Mouse (Mus musculus) spleen, adult 2 months (tissue): ENCODE measurements around the gene Klrb1b. TPM values are rescaled to one million over a fixed set of nuclear protein-coding genes. Genes with fewer than 3 reads are reported as not detected.
A peak's percentile ranks its signal among the peaks of the same experiment; 100 is the strongest.
"Not testable (repeated sequence)": the region's sequence is repeated elsewhere in the genome, so short reads cannot be mapped to it uniquely, and the experiment has no call there.

ENCODE experiments used
- DNase-seq, 2 experiments: peaks; one replicate each; pipeline versions ENCODE4 v3.0.0 to v3.0.0-alpha.2; 2012 to 2021; ENCODE audit warnings: low spot score in 2 of 2, low read depth in 1 of 2
- H3K27ac ChIP-seq: fragments of 200-500 bp; 2 replicates; pipeline ENCODE4 v1.5.1; 2012; ENCODE audit warnings: low read length, inconsistent platforms; ENCODE audit not compliant: insufficient read depth
- H3K27me3 ChIP-seq: fragments of 200-500 bp; 2 replicates; pipeline ENCODE4 v1.6.1; 2012; ENCODE audit warnings: mild to moderate bottlenecking, moderate library complexity, low read length, inconsistent platforms; ENCODE audit not compliant: control insufficient read depth, insufficient read depth
- H3K36me3 ChIP-seq: fragments of 200-500 bp; 2 replicates; pipeline ENCODE4 v1.6.1; 2012; ENCODE audit warnings: mild to moderate bottlenecking, low read length, inconsistent platforms; ENCODE audit not compliant: control insufficient read depth, insufficient read depth
- H3K4me1 ChIP-seq: fragments of 200-500 bp; 2 replicates; pipeline ENCODE4 v1.6.1; 2011; ENCODE audit warnings: inconsistent platforms; ENCODE audit not compliant: control insufficient read depth, insufficient read depth, insufficient read length
- H3K4me3 ChIP-seq: fragments of 200-500 bp; 2 replicates; pipeline ENCODE4 v1.5.1; 2011; ENCODE audit warnings: mild to moderate bottlenecking, inconsistent platforms; ENCODE audit not compliant: insufficient read depth, insufficient read length; ENCODE audit errors: extremely low read depth
- CTCF ChIP-seq: fragments of 200-500 bp; IDR thresholded peaks from 2 replicates; pipeline ENCODE4 v1.5.1; 2011; ENCODE audit warnings: mild to moderate bottlenecking, inconsistent platforms; ENCODE audit not compliant: insufficient read depth, insufficient read length, insufficient replicate concordance; ENCODE audit errors: extremely low read depth
- POLR2A ChIP-seq: fragments of 200-500 bp; IDR thresholded peaks from 2 replicates; pipeline ENCODE4 v1.6.1; 2011; ENCODE audit warnings: low read depth, low read length, inconsistent platforms
- WGBS: fragments of 180-500 bp; shearing (Covaris S2); methylation state at CpG from one replicate; pipeline ENCODE4 v1.1.7; 2018; 5-methylcytosine and 5-hydroxymethylcytosine counted together
- polyA plus RNA-seq: library from polyadenylated mRNA; depleted of rRNA; stranded (reverse); fragments of >200 nt; gene quantifications from 2 replicates; pipeline ENCODE4 v1.2.3, GENCODE M21; 2012

The Klrb1b gene
- polyA plus RNA-seq, 1 experiment = 1.7 TPM

DNA sequence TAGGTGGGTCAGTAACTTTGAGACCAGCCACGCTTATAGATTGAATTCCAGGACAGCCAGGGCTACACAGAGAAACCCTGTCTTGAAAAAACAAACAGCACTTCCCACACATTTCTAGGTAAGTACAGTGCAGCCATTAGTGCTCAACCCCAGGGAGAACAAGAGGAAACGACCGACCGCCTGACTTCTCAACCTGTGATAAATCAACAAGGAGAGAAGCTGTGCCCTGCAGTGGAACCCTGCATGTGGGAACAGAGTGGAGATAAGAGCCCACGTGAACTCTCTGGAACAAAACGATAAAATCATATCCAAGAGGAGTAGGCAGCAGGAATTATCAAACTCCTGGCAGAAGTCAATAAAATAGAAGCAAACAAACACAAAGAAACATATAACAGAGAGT, 32.4 kb downstream of the Klrb1b start:
- H3K4me3 ChIP-seq = no peak overlapping the region
- H3K4me1 ChIP-seq = peaks cover 19% of the 10 kb centered on the region; the same call in 1 of the 2 replicates
- 42% methylated on average over 6 of the region's 6 CpGs for WGBS
- DNase-seq = no peak
- no peaks in the 10 kb centered on the region for H3K27me3 ChIP-seq
- TF ChIP-seq CTCF (no peak), POLR2A (no peak)
- no peak overlapping the region for H3K27ac ChIP-seq
- no peaks in the 10 kb centered on the region for H3K36me3 ChIP-seq

DNA sequence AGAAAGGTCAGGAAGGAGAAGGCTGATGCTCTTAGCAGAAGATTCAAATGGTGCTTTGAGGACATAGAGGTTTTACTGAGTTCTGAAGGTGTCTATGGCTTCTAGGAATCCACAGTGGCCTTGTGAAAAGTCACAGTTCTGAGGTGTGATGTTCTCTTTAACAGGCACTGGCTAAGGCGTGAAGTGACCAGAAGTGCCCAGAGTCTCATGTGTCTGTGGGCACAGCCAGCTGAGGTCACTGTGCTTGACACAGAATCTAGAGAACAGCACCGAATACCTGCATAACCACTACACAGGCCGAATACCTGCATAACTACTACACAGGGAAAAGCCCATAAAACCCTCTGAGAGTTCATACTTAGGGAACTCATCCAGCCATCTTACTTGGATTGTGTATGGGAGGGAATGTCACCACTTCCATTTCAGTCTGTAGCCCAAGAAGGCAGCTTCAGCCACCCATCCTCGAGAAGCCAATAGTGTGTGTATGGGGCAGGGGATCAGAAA, 35.6 kb downstream of the Klrb1b start:
- H3K36me3 ChIP-seq, H3K4me3 ChIP-seq, DNase-seq, H3K27me3 ChIP-seq: not testable (repeated sequence)
- Histone ChIP-seq H3K27ac (0 out of 2 replicates have a peak overlapping the region, but pooled peaks have one; percentile 27), H3K4me1 (peaks cover 14% of the 10 kb centered on the region; the same call in 1 of the 2 replicates)
- 81% methylated on average over 4 of the region's 4 CpGs for WGBS

DNA sequence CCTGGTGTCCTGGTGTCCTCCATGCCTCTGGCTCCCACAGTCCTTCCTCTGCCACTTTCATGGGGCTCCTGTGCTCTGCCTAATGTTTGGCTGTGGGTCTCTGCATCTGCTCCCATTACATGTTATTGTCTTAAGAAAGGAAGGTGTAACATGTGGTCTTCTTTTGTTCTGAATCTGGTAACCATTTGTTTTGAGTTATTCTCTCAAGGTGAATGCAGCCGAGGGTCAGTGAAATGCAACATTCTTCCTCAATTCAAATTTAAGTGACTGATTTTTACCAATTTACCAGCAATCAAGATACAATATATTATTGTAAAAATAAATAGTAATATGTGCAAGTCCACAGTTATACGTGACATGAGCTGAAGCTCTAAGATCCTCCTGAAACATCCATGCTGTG, 37.0 kb downstream of the Klrb1b start, which contains the start of gene Klrb1c:
TSS of gene Klrb1c (minus strand) at position 101 of the 400 bp plus-strand sequence.
- H3K27me3 ChIP-seq = no peaks in the 10 kb centered on the region
- no peak within 1 kb of the TSS for H3K4me3 ChIP-seq
- peaks cover 12% of the 10 kb centered on the region; the same call in 1 of the 2 replicates for H3K4me1 ChIP-seq
- no peak for DNase-seq
- no peak within 1 kb of the TSS; the same call in 1 of the 2 replicates for H3K27ac ChIP-seq
- WGBS = 82% methylated on average over 2 of the region's 2 CpGs
- TF ChIP-seq POLR2A (no peak), CTCF (no peak)
- H3K36me3 ChIP-seq = no peaks in the 10 kb centered on the region

DNA sequence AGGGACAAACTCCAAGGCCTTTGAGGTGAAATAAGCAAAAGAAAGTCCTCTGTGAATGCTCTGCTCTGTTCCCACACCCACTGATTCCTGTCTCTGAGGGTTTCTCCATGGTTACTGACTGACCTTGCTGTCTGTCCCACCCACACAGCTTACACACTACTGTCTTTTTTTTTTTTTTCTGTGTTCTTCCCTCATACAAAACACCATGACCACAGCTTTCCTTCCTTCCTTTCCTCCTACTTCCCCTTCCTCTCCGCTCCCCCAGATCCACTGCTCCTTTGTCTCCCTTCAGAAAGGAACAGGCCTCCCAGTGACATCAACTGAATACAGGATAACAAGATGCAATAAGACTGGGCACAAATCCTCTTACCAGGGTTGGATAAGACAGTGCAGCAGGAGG, 37.6 kb downstream of the Klrb1b start:
- WGBS = 61% methylated on average over 1 of the region's 1 CpGs
- TF ChIP-seq POLR2A (no peak), CTCF (no peak)

DNA sequence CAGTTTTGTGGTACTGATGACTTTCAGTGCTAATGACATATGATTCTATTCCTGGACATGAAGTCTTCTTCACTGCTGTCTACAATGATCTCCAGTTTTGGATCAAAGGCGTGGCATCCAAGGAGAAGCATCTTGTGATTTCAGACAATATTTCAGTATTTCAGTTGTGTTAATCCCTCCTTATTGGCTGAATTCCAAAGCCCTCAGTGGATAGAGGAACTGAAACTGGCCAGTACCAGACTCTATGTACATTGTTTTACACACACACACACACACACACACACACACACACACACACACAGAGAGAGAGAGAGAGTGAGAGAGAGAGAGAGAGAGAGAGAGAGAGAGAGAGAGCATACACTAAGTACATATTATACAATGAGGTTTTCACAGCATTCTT, 39.7 kb downstream of the Klrb1b start:
- H3K4me3 ChIP-seq, H3K27me3 ChIP-seq, H3K36me3 ChIP-seq, H3K27ac ChIP-seq: not testable (repeated sequence)
- peaks cover 15% of the 10 kb centered on the region; the same call in 1 of the 2 replicates for H3K4me1 ChIP-seq
- 33% methylated on average over 1 of the region's 1 CpGs for WGBS
- DNase-seq = peak in 1 of 2 experiments; percentile 39

More for the DNA sequence above, 37.6 kb downstream of the Klrb1b start:
- DNase-seq = no peak
- Histone ChIP-seq H3K4me3 (no peak overlapping the region), H3K36me3 (no peaks in the 10 kb centered on the region), H3K27ac (no peak overlapping the region; the same call in 1 of the 2 replicates), H3K4me1 (peaks cover 12% of the 10 kb centered on the region; the same call in 1 of the 2 replicates), H3K27me3 (no peaks in the 10 kb centered on the region)

DNA sequence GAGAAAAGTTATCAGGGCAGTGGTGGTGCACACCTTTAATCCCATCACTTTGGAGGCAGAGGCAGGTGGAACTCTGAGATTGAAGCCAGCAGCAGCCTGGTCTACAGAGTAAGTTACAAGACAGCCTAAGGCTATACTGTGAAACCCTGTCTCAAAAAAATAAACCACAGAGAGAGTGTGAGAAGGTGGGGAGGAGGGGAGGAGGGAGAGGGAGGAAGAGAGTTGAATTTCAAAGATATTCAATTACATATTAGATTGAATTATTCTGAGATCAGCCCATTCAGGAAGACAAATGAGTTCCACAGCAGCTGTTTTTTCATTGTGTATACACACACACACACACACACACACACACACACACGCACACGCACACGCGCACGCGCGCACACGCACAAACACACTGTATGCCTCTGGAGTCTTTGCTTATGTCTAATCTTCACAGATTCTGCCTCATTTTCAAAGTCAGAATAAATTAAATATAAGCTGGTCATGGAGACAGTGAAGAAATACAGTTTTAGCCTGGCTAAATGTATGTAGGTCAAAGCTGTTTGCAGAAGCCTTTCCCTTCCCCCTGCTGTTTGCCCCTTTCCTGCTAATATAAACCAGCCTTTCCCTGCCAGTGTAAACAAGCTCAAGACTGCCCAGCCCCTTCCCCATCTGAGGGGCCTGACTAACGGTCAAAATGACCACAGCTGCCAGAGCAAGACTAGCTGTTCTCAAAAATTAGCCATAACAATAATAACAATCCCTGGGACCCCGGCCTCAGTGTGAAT, 56.5 kb downstream of the Klrb1b start:
- H3K4me3 ChIP-seq = no peak overlapping the region
- peaks cover 2% of the 10 kb centered on the region; the same call in 1 of the 2 replicates for H3K4me1 ChIP-seq
- 86% methylated on average over 10 of the region's 10 CpGs for WGBS
- TF ChIP-seq CTCF = no peak
- TF ChIP-seq POLR2A = no peak
- no peak for DNase-seq
- no peak overlapping the region; the same call in 1 of the 2 replicates for H3K27ac ChIP-seq
- no peaks in the 10 kb centered on the region for H3K27me3 ChIP-seq
- H3K36me3 ChIP-seq = no peaks in the 10 kb centered on the region

DNA sequence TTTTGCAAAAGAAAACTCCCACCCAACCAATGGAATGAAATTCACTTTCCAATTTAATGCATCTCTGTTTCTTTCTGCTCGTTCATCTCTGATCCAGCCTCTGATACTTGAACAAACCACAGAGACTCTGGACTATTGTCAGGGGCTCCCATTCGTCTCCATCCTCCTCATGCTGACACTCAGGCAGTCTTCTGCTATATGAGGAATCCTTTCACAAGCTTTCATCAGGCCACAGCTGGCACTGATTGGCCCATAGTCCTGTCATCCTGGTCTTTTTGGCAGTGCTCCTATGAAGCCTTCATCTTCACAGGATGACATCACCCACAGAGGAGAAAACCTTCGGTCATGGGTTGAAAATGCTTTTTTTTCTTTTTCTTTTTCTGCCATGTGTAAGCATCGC, 58.1 kb downstream of the Klrb1b start:
- H3K4me3 ChIP-seq = no peak overlapping the region
- no peak overlapping the region for H3K27ac ChIP-seq
- no peak for DNase-seq
- no peaks in the 10 kb centered on the region for H3K27me3 ChIP-seq
- peaks cover 2% of the 10 kb centered on the region; the same call in 1 of the 2 replicates for H3K4me1 ChIP-seq
- no peaks in the 10 kb centered on the region for H3K36me3 ChIP-seq
- 82% methylated on average over 4 of the region's 4 CpGs for WGBS
- TF ChIP-seq POLR2A (no peak), CTCF (no peak)
